ENCODE assay signal across 9 mouse cellular contexts in genomic region chr12:69131981-69132380, GRCm38 (mm10). TPM values are rescaled to one million over a fixed set of nuclear protein-coding genes. Genes with fewer than 3 reads are reported as not detected.
DNase-seq lines count a peak whose midpoint lies in the region; ATAC-seq and TF ChIP-seq lines count a peak whose summit lies in the region.
"Had no signal": no experiment of that assay in that cellular context is flagged by ENCODE, and none has a peak within 500 bp of the region (broad histone marks: within the 10 kb centered on the region; RNA-seq: fewer than 3 reads in every experiment).

No protein-coding gene starts in this region.

- intact Hi-C loops in gastrocnemius, adult 2 months (cut with DNase I): no loop called here

- H3K4me1 ChIP-seq in midbrain, embryonic 15.5 days: no peaks in the 10 kb centered on the region
- H3K4me1 ChIP-seq: limb, embryonic 13.5 days had no signal

- peak; percentile 84 for ATAC-seq in frontal cortex, adult (ENCODE audit: low TSS enrichment)
- 0 out of 2 replicates have a peak, but pooled peaks have one; percentile 62 for ATAC-seq in midbrain, embryonic 15.5 days (replicated peaks)

- no peak overlapping the region for H3K4me3 ChIP-seq in gastrocnemius, adult 2 months
- no peak overlapping the region for H3K4me3 ChIP-seq in midbrain, embryonic 15.5 days
- H3K4me3 ChIP-seq: limb, embryonic 13.5 days had no signal

- TF ChIP-seq CTCF in gastrocnemius, adult 2 months (IDR thresholded peaks at IDR 0.05): peak; percentile 71

- no peaks in the 10 kb centered on the region for H3K9me3 ChIP-seq in midbrain, embryonic 15.5 days
- H3K9me3 ChIP-seq: limb, embryonic 13.5 days had no signal

- H3K4me2 ChIP-seq in midbrain, embryonic 15.5 days: no peak overlapping the region
- H3K4me2 ChIP-seq: limb, embryonic 13.5 days had no signal

- no peaks in the 10 kb centered on the region for H3K36me3 ChIP-seq in midbrain, embryonic 15.5 days (replicated peaks)
- H3K36me3 ChIP-seq: limb, embryonic 13.5 days had no signal

- no peak overlapping the region for H3K27ac ChIP-seq in gastrocnemius, adult 2 months
- H3K27ac ChIP-seq in midbrain, embryonic 15.5 days: no peak overlapping the region
- H3K27ac ChIP-seq: limb, embryonic 13.5 days had no signal

- no peaks in the 10 kb centered on the region for H3K27me3 ChIP-seq in midbrain, embryonic 15.5 days (replicated peaks)
- H3K27me3 ChIP-seq: limb, embryonic 13.5 days had no signal

- peak; percentile 37 for DNase-seq in gastrocnemius, adult 2 months
- DNase-seq in gastrocnemius, adult 8-10 months (ENCODE audit: low spot score in 2 of 2): no peak
- peak; percentile 36 to 41 for DNase-seq in B cell, adult 2 months
- peak; percentile 63 for DNase-seq in adrenal gland, postnatal 10 days
- peak; percentile 7 for DNase-seq in left cerebral cortex, adult 11 months (ENCODE audit: low spot score)
- peak; percentile 16 to 21 for DNase-seq in thymus, postnatal 36 days

- no peak overlapping the region for H3K9ac ChIP-seq in midbrain, embryonic 15.5 days
- H3K9ac ChIP-seq: limb, embryonic 13.5 days had no signal

- WGBS in midbrain, embryonic 15.5 days: 11% methylated on average over 10 of the region's 10 CpGs

RNA-seq across cellular contexts. Expression of gene Rps29, which starts 27.0 kb away (rescaled TPM):
- total RNA-seq in gastrocnemius, adult 2 months (2021): 1,000 to 10,000 TPM in 1 of 2 experiments, 100 to 1,000 TPM in 1; 838 to 1,075 TPM
- total RNA-seq in gastrocnemius, adult 8-10 months (2022): 1,000 to 10,000 TPM in 2 of 4 experiments, 100 to 1,000 TPM in 2; 850 to 1,105 (median 983) TPM
- total RNA-seq in adrenal gland, postnatal 10 days (2021): 1,000 to 10,000 TPM; 1,821 to 1,838 TPM
- polyA plus RNA-seq in midbrain, embryonic 15.5 days (2015; fragmentation: Nextera tagmentation; extraction: Ambion mirVana): 1,021 and 1,031 TPM in 2 replicates

RNA-seq across cellular contexts. Expression of gene Lrr1, which starts 36.6 kb away (rescaled TPM):
- not detected for total RNA-seq in gastrocnemius, adult 2 months (2021)
- not detected for total RNA-seq in gastrocnemius, adult 8-10 months (2022)
- total RNA-seq in adrenal gland, postnatal 10 days (2021): 1 to 10 TPM; 1.9 TPM
- 2.7 and 3.3 TPM in 2 replicates for polyA plus RNA-seq in midbrain, embryonic 15.5 days (2015; fragmentation: Nextera tagmentation; extraction: Ambion mirVana)

RNA-seq across cellular contexts. Expression of gene Rpl36al, which starts 51.9 kb away (rescaled TPM):
- total RNA-seq in gastrocnemius, adult 2 months (2021): 100 to 1,000 TPM; 290 to 325 TPM
- 100 to 1,000 TPM; 298 to 379 (median 321) TPM for total RNA-seq in gastrocnemius, adult 8-10 months (2022)
- total RNA-seq in adrenal gland, postnatal 10 days (2021): 100 to 1,000 TPM; 453 to 493 TPM
- 274 and 297 TPM in 2 replicates for polyA plus RNA-seq in midbrain, embryonic 15.5 days (2015; fragmentation: Nextera tagmentation; extraction: Ambion mirVana)

RNA-seq across cellular contexts. Expression of gene Mgat2, which starts 52.0 kb away (rescaled TPM):
- 1 to 10 TPM; 6.0 to 7.3 TPM for total RNA-seq in gastrocnemius, adult 2 months (2021)
- total RNA-seq in gastrocnemius, adult 8-10 months (2022): 1 to 10 TPM; 5.6 to 8.5 (median 6.2) TPM
- 10 to 100 TPM; 41.5 to 49.4 TPM for total RNA-seq in adrenal gland, postnatal 10 days (2021)
- polyA plus RNA-seq in midbrain, embryonic 15.5 days (2015; fragmentation: Nextera tagmentation; extraction: Ambion mirVana): 38.5 and 39.4 TPM in 2 replicates

Comparison
In these comparisons a context has a peak if more than half of its experiments do, and no peak if none do; other contexts are left out.
1. DNase-seq: peak in gastrocnemius, adult 2 months (single experiment), B cell, adult 2 months (2 of 2), adrenal gland, postnatal 10 days (single experiment), left cerebral cortex, adult 11 months (single experiment) and thymus, postnatal 36 days (2 of 2); none in gastrocnemius, adult 8-10 months (0 of 2).